Mouse (Mus musculus) MEL (cell line): ENCODE data around the gene Zfp609. TPM values are rescaled to one million over a fixed set of nuclear protein-coding genes. Genes with fewer than 3 reads are reported as not detected.
"Not testable (repeated sequence)": the region's sequence is repeated elsewhere in the genome, so short reads cannot be mapped to it uniquely, and the experiment has no call there.

Experiments used
- DNase-seq: peaks from one replicate; pipeline ENCODE4 v3.0.0; 2011; ENCODE audit warnings: low read depth, low spot score
- H3K27ac ChIP-seq: 2 replicates; pipeline ENCODE4 v1.5.1; 2012; ENCODE audit warnings: low read depth, mild to moderate bottlenecking, control low read depth, low read length, moderate library complexity; ENCODE audit not compliant: control insufficient read depth
- H3K27me3 ChIP-seq, 2 experiments: fragments of 150-350 bp in 1 of 2; sonication (generic) in 1 of 2; 2 replicates each; pipeline ENCODE4 v1.6.1; 2012; ENCODE audit warnings: low read length in 2 of 2, mild to moderate bottlenecking in 2 of 2, improper control_type of control experiment in 1 of 2, moderate library complexity in 1 of 2; ENCODE audit not compliant: insufficient read depth in 2 of 2, control insufficient read depth in 1 of 2
- H3K36me3 ChIP-seq, 2 experiments: 2 replicates each; pipeline ENCODE4 v1.6.1; 2012 to 2014; ENCODE audit warnings: low read length in 2 of 2, improper control_type of control experiment in 1 of 2, inconsistent platforms in 1 of 2, mild to moderate bottlenecking in 1 of 2; ENCODE audit not compliant: insufficient read depth in 2 of 2, control insufficient read depth in 1 of 2
- H3K4me1 ChIP-seq, 2 experiments: fragments of 150-350 bp in 1 of 2; sonication (generic) in 1 of 2; 2 replicates each; pipeline ENCODE4 v1.6.1; 2012; ENCODE audit warnings: low read length in 2 of 2, improper control_type of control experiment in 1 of 2, mild to moderate bottlenecking in 1 of 2; ENCODE audit not compliant: insufficient read depth in 2 of 2, control insufficient read depth in 1 of 2
- H3K4me3 ChIP-seq, 2 experiments: fragments of 150-350 bp in 1 of 2; sonication (generic) in 1 of 2; 2 replicates each; pipeline ENCODE4 v1.5.1; 2012; ENCODE audit warnings: low read depth in 2 of 2, low read length in 2 of 2, mild to moderate bottlenecking in 2 of 2, moderate library complexity in 2 of 2, control low read depth in 1 of 2, improper control_type of control experiment in 1 of 2; ENCODE audit not compliant: control insufficient read depth in 1 of 2, insufficient read depth in 1 of 2
- H3K79me2 ChIP-seq: 2 replicates; pipeline ENCODE4 v1.6.1; 2012; ENCODE audit warnings: mild to moderate bottlenecking, low read length, moderate library complexity; ENCODE audit not compliant: control insufficient read depth, poor library complexity, insufficient read depth
- H3K9ac ChIP-seq: 2 replicates; pipeline ENCODE4 v1.6.1; 2012; ENCODE audit warnings: low read depth, mild to moderate bottlenecking, control low read depth, low read length, moderate library complexity; ENCODE audit not compliant: control insufficient read depth, poor library complexity, severe bottlenecking
- H3K9me3 ChIP-seq: fragments of 150-350 bp; sonication (generic); replicated peaks from 2 replicates; pipeline ENCODE4 v1.6.1; 2012; ENCODE audit warnings: mild to moderate bottlenecking, low read length, improper control_type of control experiment, moderate library complexity; ENCODE audit not compliant: insufficient read depth
- BHLHE40 ChIP-seq: IDR thresholded peaks from 2 replicates; pipeline ENCODE4 v1.6.1; 2012; ENCODE audit warnings: low read depth, mild to moderate bottlenecking, inconsistent platforms, low read length, improper control_type of control experiment, borderline replicate concordance
- CHD1 ChIP-seq: IDR thresholded peaks from 2 replicates; pipeline ENCODE4 v1.6.1; 2012; ENCODE audit warnings: low read depth, mild to moderate bottlenecking, inconsistent platforms, low read length, improper control_type of control experiment
- CTCF ChIP-seq, 3 experiments: IDR thresholded peaks in 2 of 3; conservative IDR thresholded peaks in 1 of 3; 2 replicates each; pipeline ENCODE4 v1.5.1; 2011 to 2012; ENCODE audit warnings: low read length in 3 of 3, low read depth in 2 of 3, mild to moderate bottlenecking in 2 of 3, improper control_type of control experiment in 1 of 3, inconsistent platforms in 1 of 3, mixed read lengths in 1 of 3, moderate library complexity in 1 of 3; ENCODE audit not compliant: control insufficient read depth in 1 of 3, insufficient read depth in 1 of 3, poor library complexity in 1 of 3, severe bottlenecking in 1 of 3
- E2F4 ChIP-seq: IDR thresholded peaks from 2 replicates; pipeline ENCODE4 v1.6.1; 2011; ENCODE audit warnings: low read depth, low read length, improper control_type of control experiment, borderline replicate concordance
- ELF1 ChIP-seq: IDR thresholded peaks from 2 replicates; pipeline ENCODE4 v1.6.1; 2014; ENCODE audit warnings: low read depth, mild to moderate bottlenecking, inconsistent platforms, low read length, improper control_type of control experiment, moderate library complexity
- ETS1 ChIP-seq: IDR thresholded peaks from 2 replicates; pipeline ENCODE4 v1.6.1; 2012; ENCODE audit warnings: low read depth, mild to moderate bottlenecking, inconsistent platforms, low read length, improper control_type of control experiment, moderate library complexity
- HCFC1 ChIP-seq: IDR thresholded peaks from 2 replicates; pipeline ENCODE4 v1.6.1; 2012; ENCODE audit warnings: low read depth, mild to moderate bottlenecking, inconsistent platforms, low read length, improper control_type of control experiment, moderate library complexity
- KAT2A ChIP-seq: conservative IDR thresholded peaks from 2 replicates; pipeline ENCODE4 v1.6.1; 2012; ENCODE audit warnings: low read depth, low read length, improper control_type of control experiment, inconsistent platforms
- MAFK ChIP-seq: IDR thresholded peaks from 2 replicates; pipeline ENCODE4 v1.6.1; 2011; ENCODE audit warnings: low read depth, mild to moderate bottlenecking, low read length, improper control_type of control experiment, borderline replicate concordance
- MEF2A ChIP-seq: IDR thresholded peaks from 2 replicates; pipeline ENCODE4 v1.6.1; 2014; ENCODE audit warnings: low read depth, mild to moderate bottlenecking, inconsistent platforms, low read length, improper control_type of control experiment; ENCODE audit not compliant: poor library complexity, insufficient replicate concordance, severe bottlenecking; ENCODE audit errors: extremely low read depth
- MXI1 ChIP-seq: IDR thresholded peaks from 2 replicates; pipeline ENCODE4 v1.6.1; 2011; ENCODE audit warnings: mild to moderate bottlenecking, low read depth, low read length, improper control_type of control experiment
- MYB ChIP-seq: IDR thresholded peaks from 2 replicates; pipeline ENCODE4 v1.6.1; 2011; ENCODE audit warnings: mild to moderate bottlenecking, low read depth, low read length, improper control_type of control experiment
- MYC ChIP-seq: IDR thresholded peaks from 2 replicates; pipeline ENCODE4 v1.6.1; 2011; ENCODE audit warnings: low read depth, mild to moderate bottlenecking, low read length, improper control_type of control experiment, moderate library complexity
- NRF1 ChIP-seq: IDR thresholded peaks from 2 replicates; pipeline ENCODE4 v1.6.1; 2014; ENCODE audit warnings: low read depth, mild to moderate bottlenecking, inconsistent platforms, low read length, improper control_type of control experiment, moderate library complexity; ENCODE audit not compliant: poor library complexity, insufficient read depth, severe bottlenecking
- POLR2A ChIP-seq, 2 experiments: IDR thresholded peaks; 2 replicates each; pipeline ENCODE4 v1.6.1; 2011 to 2012; ENCODE audit warnings: low read length in 2 of 2, mild to moderate bottlenecking in 2 of 2, control low read depth in 1 of 2, improper control_type of control experiment in 1 of 2, low read depth in 1 of 2, moderate library complexity in 1 of 2; ENCODE audit not compliant: control insufficient read depth in 1 of 2, insufficient read depth in 1 of 2, poor library complexity in 1 of 2
- POLR2AphosphoS5 ChIP-seq: IDR thresholded peaks from 2 replicates; pipeline ENCODE4 v1.6.1; 2012; ENCODE audit warnings: low read depth, borderline replicate concordance, mild to moderate bottlenecking, inconsistent platforms, low read length, moderate library complexity, mixed read lengths
- SIN3A ChIP-seq: IDR thresholded peaks from 2 replicates; pipeline ENCODE4 v1.6.1; 2012; ENCODE audit warnings: low read length, improper control_type of control experiment, inconsistent platforms
- SMC3 ChIP-seq: IDR thresholded peaks from 2 replicates; pipeline ENCODE4 v1.6.1; 2011; ENCODE audit warnings: low read depth, low read length, improper control_type of control experiment
- USF1 ChIP-seq: IDR thresholded peaks from 2 replicates; pipeline ENCODE4 v1.6.1; 2014; ENCODE audit warnings: low read depth, mild to moderate bottlenecking, inconsistent platforms, low read length, improper control_type of control experiment, moderate library complexity
- ZKSCAN1 ChIP-seq: IDR thresholded peaks from 2 replicates; pipeline ENCODE4 v1.6.1; 2012; ENCODE audit warnings: low read depth, mild to moderate bottlenecking, inconsistent platforms, low read length, improper control_type of control experiment, moderate library complexity
- polyA plus RNA-seq, 2 experiments: library from polyadenylated mRNA; stranded (reverse) in 1 of 2; unstranded in 1 of 2; fragments of >175 nt in 1 of 2; fragments of >200 nt in 1 of 2; gene quantifications; 2 replicates each; pipeline versions ENCODE4 v1.2.1 to v1.2.4; 2012; ENCODE audit warnings: low replicate concordance in 2 of 2, low read depth in 1 of 2; ENCODE audit not compliant: insufficient read length in 2 of 2, insufficient read depth in 1 of 2, missing spikeins in 1 of 2
- total RNA-seq: library from RNA; depleted of rRNA; stranded (reverse); fragments of 300-350 nt; gene quantifications from 2 replicates; pipeline ENCODE4 v1.2.3, GENCODE M21; 2012

Gene Zfp609
- total and polyA plus RNA-seq, 3 experiments = 2.9 to 26.5 TPM; not detected in 1

DNA sequence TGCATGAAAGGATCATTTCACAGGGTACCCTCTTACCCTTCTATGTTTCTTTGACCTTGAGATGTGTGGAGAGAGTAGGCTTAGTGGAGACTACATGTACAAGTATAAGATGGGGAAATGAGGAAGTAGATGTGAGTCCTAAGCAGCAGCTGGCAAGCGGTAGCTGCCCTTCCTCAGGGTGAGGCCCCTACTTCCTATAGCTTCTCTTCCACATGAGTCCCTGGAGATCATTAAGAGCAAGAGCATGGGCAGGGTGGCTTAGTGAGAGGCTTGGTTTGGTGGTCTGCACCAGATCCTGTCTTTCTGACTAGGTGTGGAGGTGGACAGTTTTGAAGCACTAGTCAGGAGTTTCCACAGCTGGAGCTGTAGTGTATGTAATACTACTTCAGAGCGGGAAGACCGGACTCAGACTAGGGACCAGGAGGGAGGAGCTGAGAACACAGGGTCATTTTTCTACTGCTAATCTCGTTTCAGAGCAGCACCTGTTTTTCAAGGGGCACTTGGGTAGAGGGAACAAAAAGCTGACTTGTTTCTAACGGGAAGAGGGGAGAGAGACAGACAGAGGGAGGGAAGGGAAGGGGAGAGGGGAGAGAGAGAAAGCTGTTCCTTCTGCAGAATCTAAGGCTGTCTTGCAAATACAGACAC, 134.3 kb downstream of the Zfp609 start:
- TF ChIP-seq MEF2A (no peak), USF1 (no peak), MYB (no peak), ELF1 (0 out of 2 replicates have a peak, but pooled peaks have one; percentile 10), POLR2A (IDR thresholded peaks at IDR 0.05; ENCODE audit: control insufficient read depth in 1 of 2, insufficient read depth in 1 of 2, low read depth in 1 of 2, low read length in 2 of 2, poor library complexity in 1 of 2) (no peak), E2F4 (no peak), CTCF (IDR thresholded peaks at IDR 0.05 in 2 of 3, conservative IDR thresholded peaks at IDR 0.05 in 1 of 3; ENCODE audit: control insufficient read depth in 1 of 3, insufficient read depth in 1 of 3, low read depth in 2 of 3, low read length in 3 of 3, poor library complexity in 1 of 3, severe bottlenecking in 1 of 3) (no peak), BHLHE40 (no peak)
- no peak overlapping the region for H3K4me3 ChIP-seq
- H3K9me3 ChIP-seq = no peaks in the 10 kb centered on the region
- H3K4me1 ChIP-seq = peaks cover 4 to 13% of the 10 kb centered on the region in 2 experiments
- peak; percentile 79 for DNase-seq
- H3K79me2 ChIP-seq = no peaks in the 10 kb centered on the region
- H3K27me3 ChIP-seq = no peaks in the 10 kb centered on the region
- H3K9ac ChIP-seq = peak overlapping the region; percentile 17; the same call in 1 of the 2 replicates
- H3K36me3 ChIP-seq = peaks cover 7 to 16% of the 10 kb centered on the region in 2 experiments
- peak overlapping the region; percentile 45 for H3K27ac ChIP-seq

GRCm38 (mm10) chr9:65692466-65692865, 134.9 kb downstream of the Zfp609 start:
- peaks cover 4 to 13% of the 10 kb centered on the region in 2 experiments for H3K4me1 ChIP-seq
- no peak overlapping the region for H3K27ac ChIP-seq

DNA sequence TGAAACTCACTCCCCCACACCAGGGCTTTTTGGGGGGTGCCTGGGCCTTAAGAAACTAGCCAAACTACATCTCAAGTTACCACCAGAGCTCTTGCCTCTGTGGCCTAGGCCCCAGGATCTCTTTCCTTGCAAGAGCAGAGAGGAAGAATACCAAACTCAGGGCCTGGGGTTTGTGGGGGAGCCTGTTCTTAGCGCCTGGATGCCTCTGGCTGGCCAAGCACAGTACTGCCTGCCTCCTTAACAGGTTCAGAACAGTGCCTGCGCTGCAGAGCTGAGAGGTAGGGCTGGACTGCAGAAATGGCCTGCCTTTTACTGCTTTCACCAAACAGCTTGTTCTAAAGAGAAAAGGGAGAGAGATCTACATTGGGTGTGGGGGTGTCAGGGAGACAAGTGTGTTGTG, 137.5 kb downstream of the Zfp609 start:
- H3K27me3 ChIP-seq, DNase-seq, H3K9me3 ChIP-seq, H3K9ac ChIP-seq, H3K27ac ChIP-seq, H3K4me3 ChIP-seq, H3K79me2 ChIP-seq: not testable (repeated sequence)
- peaks cover 4 to 18% of the 10 kb centered on the region in 2 experiments for H3K36me3 ChIP-seq
- H3K4me1 ChIP-seq = peaks cover 5 to 15% of the 10 kb centered on the region in 2 experiments

More at GRCm38 (mm10) chr9:65692466-65692865, 134.9 kb downstream of the Zfp609 start:
- no peaks in the 10 kb centered on the region for H3K79me2 ChIP-seq
- TF ChIP-seq HCFC1 (no peak), ETS1 (no peak), MAFK (no peak), MXI1 (no peak), POLR2AphosphoS5 (no peak), MEF2A (no peak), CHD1 (no peak), CTCF (IDR thresholded peaks at IDR 0.05 in 2 of 3, conservative IDR thresholded peaks at IDR 0.05 in 1 of 3; ENCODE audit: control insufficient read depth in 1 of 3, insufficient read depth in 1 of 3, low read depth in 2 of 3, low read length in 3 of 3, poor library complexity in 1 of 3, severe bottlenecking in 1 of 3) (no peak), SMC3 (no peak), MYC (no peak), KAT2A (no peak), ZKSCAN1 (no peak), SIN3A (no peak), ELF1 (no peak), NRF1 (no peak)
- no peak overlapping the region for H3K9ac ChIP-seq
- H3K4me3 ChIP-seq = no peak overlapping the region
- H3K27me3 ChIP-seq = no peaks in the 10 kb centered on the region
- no peaks in the 10 kb centered on the region for H3K9me3 ChIP-seq
- H3K36me3 ChIP-seq = peaks cover 7 to 16% of the 10 kb centered on the region in 2 experiments
- no peak for DNase-seq
